In the genomic region with DNA sequence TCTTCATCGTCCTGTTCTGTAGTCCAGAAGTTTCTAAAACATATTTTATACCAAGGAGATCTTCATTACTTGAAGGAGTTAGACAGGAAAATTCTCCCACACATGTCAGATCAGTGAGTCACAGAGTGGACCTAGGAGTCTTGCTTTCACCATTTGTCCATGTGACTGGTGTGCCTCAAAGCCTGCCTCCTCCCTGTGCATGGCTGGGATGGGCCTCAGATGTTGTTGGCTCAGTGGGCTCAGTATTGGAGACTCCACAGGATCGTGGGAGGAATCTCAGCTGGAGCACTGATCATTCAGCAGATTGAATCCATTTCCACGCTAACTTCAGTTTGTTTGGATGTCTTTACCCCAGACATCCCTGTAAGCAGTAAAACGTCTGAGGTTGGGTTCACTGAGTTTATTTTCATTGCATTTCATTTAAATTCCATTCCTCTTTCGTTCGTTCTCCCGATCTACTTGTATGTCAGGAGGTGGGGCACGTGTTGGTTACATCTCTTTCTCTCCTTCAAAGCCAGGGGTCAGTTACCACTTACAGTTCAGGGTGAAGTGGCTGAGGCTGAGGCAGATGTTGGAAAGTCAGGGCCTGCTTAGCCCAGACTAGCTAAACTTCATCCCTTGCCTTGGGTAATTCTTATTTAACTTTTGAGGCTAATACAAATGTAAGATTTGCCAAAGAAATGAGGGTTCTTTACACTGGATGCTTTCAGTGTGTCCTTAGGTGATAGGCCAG, we compare ENCODE assay signal across 18 mouse cellular contexts. TPM values are rescaled to one million over a fixed set of nuclear protein-coding genes. Genes with fewer than 3 reads are reported as not detected.
DNase-seq lines count a peak whose midpoint lies in the region; ATAC-seq and TF ChIP-seq lines count a peak whose summit lies in the region.
"Had no signal": no experiment of that assay in that cellular context is flagged by ENCODE, and none has a peak within 500 bp of the region (broad histone marks: within the 10 kb centered on the region; RNA-seq: fewer than 3 reads in every experiment).

No protein-coding gene starts in this region.

- H3K36me3 ChIP-seq in intestine, embryonic 15.5 days, result no peaks in the 10 kb centered on the region
- no peaks in the 10 kb centered on the region for H3K36me3 ChIP-seq in intestine, postnatal 0 days (ENCODE audit: control insufficient read depth, insufficient read depth)
- H3K36me3 ChIP-seq in lung, embryonic 14.5 days (ENCODE audit: insufficient read depth), result 0 out of 2 replicates have a peak, but pooled peaks cover 3% of the 10 kb centered on the region

- no peaks in the 10 kb centered on the region for H3K27me3 ChIP-seq in intestine, embryonic 15.5 days (replicated peaks)
- H3K27me3 ChIP-seq in intestine, postnatal 0 days (replicated peaks; ENCODE audit: control insufficient read depth, insufficient read depth, low read length), result no peaks in the 10 kb centered on the region
- H3K27me3 ChIP-seq in lung, embryonic 14.5 days (ENCODE audit: insufficient read depth, low read length), result no peaks in the 10 kb centered on the region

- no peak for TF ChIP-seq CTCF in intestine, postnatal 0 days (IDR thresholded peaks at IDR 0.05; ENCODE audit: low read depth)
- TF ChIP-seq CTCF in lung, embryonic 14.5 days (IDR thresholded peaks at IDR 0.05; ENCODE audit: low read depth), result no peak

- ATAC-seq in intestine, embryonic 15.5 days, result peak; percentile 58; the same call in 1 of the 2 replicates
- ATAC-seq in intestine, postnatal 0 days, result no peak
- peak; percentile 64; the same call in 1 of the 2 replicates for ATAC-seq in lung, embryonic 14.5 days (ENCODE audit: insufficient read depth)
- ATAC-seq: hindbrain, postnatal 0 days had no signal

- H3K27ac ChIP-seq in intestine, embryonic 15.5 days, result no peak overlapping the region
- H3K27ac ChIP-seq in intestine, postnatal 0 days (ENCODE audit: low read depth, low read length), result no peak overlapping the region
- H3K27ac ChIP-seq in lung, embryonic 14.5 days (ENCODE audit: low read depth), result no peak overlapping the region; the same call in 1 of the 2 replicates
- H3K27ac ChIP-seq: hindbrain, postnatal 0 days had no signal

- H3K4me1 ChIP-seq in intestine, embryonic 15.5 days (replicated peaks), result no peaks in the 10 kb centered on the region
- no peaks in the 10 kb centered on the region for H3K4me1 ChIP-seq in intestine, postnatal 0 days (replicated peaks; ENCODE audit: control insufficient read depth, insufficient read depth, low read length)
- H3K4me1 ChIP-seq in lung, embryonic 14.5 days (ENCODE audit: insufficient read depth), result no peaks in the 10 kb centered on the region

- DNase-seq in lung, embryonic 14.5 days, result no peak
- DNase-seq in lung, postnatal 4 days, result no peak
- DNase-seq in brain, adult 2 months (ENCODE audit: low read depth, low spot score), result peak; percentile 9
- DNase-seq in lung, postnatal 36 days, result peak; percentile 30
- no peak for DNase-seq in frontal cortex, postnatal 25 days (ENCODE audit: low spot score in 2 of 2)
- no peak for DNase-seq in thymus, postnatal 25 days
- DNase-seq: adrenal gland, adult 8-10 months; cerebellum, adult 9-10 months; embryo, embryonic 11 days; gastrocnemius, postnatal 25 days; heart, postnatal 36 days; right cerebral cortex, adult 18-20 months; spleen, adult 18-20 months; thymus, postnatal 4 days had no signal

- H3K4me2 ChIP-seq in intestine, embryonic 15.5 days (replicated peaks), result no peak overlapping the region
- no peak overlapping the region for H3K4me2 ChIP-seq in intestine, postnatal 0 days (replicated peaks; ENCODE audit: low read depth)
- no peak overlapping the region for H3K4me2 ChIP-seq in lung, embryonic 14.5 days
- H3K4me2 ChIP-seq: heart, embryonic 11.5 days had no signal

- 58% methylated on average over 8 of the region's 8 CpGs for WGBS in intestine, embryonic 15.5 days
- WGBS in intestine, postnatal 0 days, result 72% methylated on average over 8 of the region's 8 CpGs
- 52% methylated on average over 8 of the region's 8 CpGs for WGBS in lung, embryonic 14.5 days

- no peaks in the 10 kb centered on the region for H3K9me3 ChIP-seq in intestine, embryonic 15.5 days
- H3K9me3 ChIP-seq in intestine, postnatal 0 days (ENCODE audit: control insufficient read depth), result no peaks in the 10 kb centered on the region
- H3K9me3 ChIP-seq in lung, embryonic 14.5 days (ENCODE audit: low read depth, low read length), result no peaks in the 10 kb centered on the region

- no peak overlapping the region for H3K9ac ChIP-seq in intestine, embryonic 15.5 days
- no peak overlapping the region for H3K9ac ChIP-seq in intestine, postnatal 0 days (ENCODE audit: low read depth, low read length)
- H3K9ac ChIP-seq in lung, embryonic 14.5 days, result no peak overlapping the region

- no peak overlapping the region for H3K4me3 ChIP-seq in intestine, embryonic 15.5 days (replicated peaks)
- H3K4me3 ChIP-seq in intestine, postnatal 0 days (ENCODE audit: low read depth, low read length), result no peak overlapping the region
- no peak overlapping the region for H3K4me3 ChIP-seq in lung, embryonic 14.5 days (ENCODE audit: low read depth, low read length)

RNA-seq across cellular contexts. Expression of a gene that starts 30.5 kb away (rescaled TPM):
- 48.1 and 53.8 TPM in 2 replicates for polyA plus RNA-seq in intestine, embryonic 15.5 days (2015; fragmentation: Nextera tagmentation; extraction: Ambion mirVana)
- polyA plus RNA-seq in intestine, postnatal 0 days (2015; fragmentation: Nextera tagmentation; extraction: Ambion mirVana), result 11.6 and 12.7 TPM in 2 replicates
- polyA plus RNA-seq in lung, embryonic 14.5 days (2014; fragmentation: Nextera tagmentation; extraction: Ambion mirVana), result 47.4 and 48.6 TPM in 2 replicates

Comparison
In these comparisons a context has a peak if more than half of its experiments do, and no peak if none do; other contexts are left out.
1. DNase-seq: peak in brain, adult 2 months (single experiment) and lung, postnatal 36 days (single experiment); none in lung, embryonic 14.5 days (single experiment), lung, postnatal 4 days (0 of 2), frontal cortex, postnatal 25 days (0 of 2) and thymus, postnatal 25 days (single experiment).